Mouse (Mus musculus): ENCODE results near the gene Krtap10-4. TPM values are rescaled to one million over a fixed set of nuclear protein-coding genes. Genes with fewer than 3 reads are reported as not detected.
"Not testable (repeated sequence)": the region's sequence is repeated elsewhere in the genome, so short reads cannot be mapped to it uniquely, and the experiment has no call there.

The Krtap10-4 gene
- polyA plus RNA-seq, 1 experiment from 2014 or later: not detected

DNA sequence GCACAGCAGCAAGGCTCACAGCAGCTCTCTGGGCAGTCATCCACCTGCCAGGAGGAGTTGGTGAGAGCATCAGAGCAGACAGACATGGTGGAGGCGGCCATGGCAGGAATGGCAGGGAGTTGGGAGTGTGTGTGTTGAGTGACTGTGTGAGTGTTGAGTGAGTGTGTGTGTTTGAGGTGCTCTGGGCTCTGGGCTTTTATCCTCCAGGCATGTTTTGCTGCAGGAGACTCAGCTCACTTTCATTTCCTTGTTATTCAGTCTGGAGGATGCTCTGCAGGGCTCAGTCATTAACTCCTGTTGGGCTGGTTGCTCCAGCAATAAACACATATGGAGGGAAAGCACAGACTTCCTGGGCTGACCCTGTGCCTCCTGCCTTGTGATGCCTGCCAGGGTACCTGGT, 50.1 kb downstream of the Krtap10-4 start, which contains the start of gene Gm7138:
TSS of gene Gm7138 (minus strand) at position 101 of the 400 bp plus-strand sequence.
- 64% methylated on average over 1 of the region's 1 CpGs for WGBS
- H3K9ac ChIP-seq (replicated peaks; ENCODE audit: low read length); H3K27me3 ChIP-seq (ENCODE audit: control insufficient read depth, insufficient read depth, low read length); H3K9me3 ChIP-seq (ENCODE audit: control insufficient read depth, low read length); ATAC-seq (ENCODE audit: low FRiP score, low TSS enrichment); DNase-seq; H3K4me1 ChIP-seq (ENCODE audit: control insufficient read depth, insufficient read depth, low read length); H3K4me2 ChIP-seq (ENCODE audit: low read length); H3K36me3 ChIP-seq (ENCODE audit: control insufficient read depth, insufficient read depth, low read length); H3K4me3 ChIP-seq (replicated peaks; ENCODE audit: low read depth, low read length); H3K27ac ChIP-seq (replicated peaks; ENCODE audit: low read depth, low read length): not testable (repeated sequence)

Other genes starting within 250 kb of the Krtap10-4 start
- gene Pttg1ip, start 245.4 kb downstream of the Krtap10-4 start, polyA plus RNA-seq (2014; fragmentation: Nextera tagmentation; extraction: Ambion mirVana): 52.1 and 71.8 TPM in 2 replicates
- gene Sumo3, start 221.0 kb downstream of the Krtap10-4 start, polyA plus RNA-seq (2014; fragmentation: Nextera tagmentation; extraction: Ambion mirVana): 253 and 287 TPM in 2 replicates
- 16.3 TPM in 1 of 2 replicates, not detected in the other for gene Gm49325, start 220.9 kb downstream of the Krtap10-4 start, polyA plus RNA-seq (2014; fragmentation: Nextera tagmentation; extraction: Ambion mirVana)
- gene Ube2g2, start 204.8 kb downstream of the Krtap10-4 start, polyA plus RNA-seq (2014; fragmentation: Nextera tagmentation; extraction: Ambion mirVana): 55.6 and 66.6 TPM in 2 replicates
- 0.88 and 1.3 TPM in 2 replicates for gene Tspear, start 140.5 kb downstream of the Krtap10-4 start, polyA plus RNA-seq (2014; fragmentation: Nextera tagmentation; extraction: Ambion mirVana)
- gene Gm19402, start 136.3 kb downstream of the Krtap10-4 start, polyA plus RNA-seq (2014; fragmentation: Nextera tagmentation; extraction: Ambion mirVana): not detected in 2 replicates
- gene Gm9508, start 129.9 kb downstream of the Krtap10-4 start, polyA plus RNA-seq (2014; fragmentation: Nextera tagmentation; extraction: Ambion mirVana): not detected in 2 replicates
- gene Gm10272, start 120.5 kb downstream of the Krtap10-4 start, polyA plus RNA-seq (2014; fragmentation: Nextera tagmentation; extraction: Ambion mirVana): not detected in 2 replicates
- not detected in 2 replicates for gene Gm10024, start 115.6 kb downstream of the Krtap10-4 start, polyA plus RNA-seq (2014; fragmentation: Nextera tagmentation; extraction: Ambion mirVana)
- gene Gm10142, start 111.3 kb downstream of the Krtap10-4 start, polyA plus RNA-seq (2014; fragmentation: Nextera tagmentation; extraction: Ambion mirVana): not detected in 2 replicates
- not detected in 2 replicates for gene Krtap12-1, start 106.5 kb downstream of the Krtap10-4 start, polyA plus RNA-seq (2014; fragmentation: Nextera tagmentation; extraction: Ambion mirVana)
- not detected in 2 replicates for gene Gm10100, start 100.6 kb downstream of the Krtap10-4 start, polyA plus RNA-seq (2014; fragmentation: Nextera tagmentation; extraction: Ambion mirVana)
- not detected in 2 replicates for gene Gm18596, start 84.5 kb downstream of the Krtap10-4 start, polyA plus RNA-seq (2014; fragmentation: Nextera tagmentation; extraction: Ambion mirVana)
- not detected in 2 replicates for gene Gm9736, start 75.7 kb downstream of the Krtap10-4 start, polyA plus RNA-seq (2014; fragmentation: Nextera tagmentation; extraction: Ambion mirVana)
- not detected in 2 replicates for gene Gm3233, start 67.4 kb downstream of the Krtap10-4 start, polyA plus RNA-seq (2014; fragmentation: Nextera tagmentation; extraction: Ambion mirVana)
- gene Gm3238, start 55.8 kb downstream of the Krtap10-4 start, polyA plus RNA-seq (2014; fragmentation: Nextera tagmentation; extraction: Ambion mirVana): not detected in 2 replicates
- gene Gm7138, start 50.2 kb downstream of the Krtap10-4 start, polyA plus RNA-seq (2014; fragmentation: Nextera tagmentation; extraction: Ambion mirVana): not detected in 2 replicates
- not detected in 2 replicates for gene Gm3250, start 44.6 kb downstream of the Krtap10-4 start, polyA plus RNA-seq (2014; fragmentation: Nextera tagmentation; extraction: Ambion mirVana)
- gene Gm7137, start 38.9 kb downstream of the Krtap10-4 start, polyA plus RNA-seq (2014; fragmentation: Nextera tagmentation; extraction: Ambion mirVana): not detected in 2 replicates
- gene Gm9639, start 32.0 kb downstream of the Krtap10-4 start, polyA plus RNA-seq (2014; fragmentation: Nextera tagmentation; extraction: Ambion mirVana): not detected in 2 replicates
- gene Gm19668, start 28.0 kb downstream of the Krtap10-4 start, polyA plus RNA-seq (2014; fragmentation: Nextera tagmentation; extraction: Ambion mirVana): not detected in 2 replicates
- not detected in 2 replicates for gene Gm9507, start 15.3 kb downstream of the Krtap10-4 start, polyA plus RNA-seq (2014; fragmentation: Nextera tagmentation; extraction: Ambion mirVana)
- gene Gm2696, start 12.4 kb downstream of the Krtap10-4 start, polyA plus RNA-seq (2014; fragmentation: Nextera tagmentation; extraction: Ambion mirVana): not detected in 2 replicates
- gene Krtap10-10, start 8.9 kb upstream of the Krtap10-4 start, polyA plus RNA-seq (2014; fragmentation: Nextera tagmentation; extraction: Ambion mirVana): not detected in 2 replicates
- not detected in 2 replicates for gene Gm36176, start 19.7 kb upstream of the Krtap10-4 start, polyA plus RNA-seq (2014; fragmentation: Nextera tagmentation; extraction: Ambion mirVana)
- gene Gm10318, start 25.8 kb upstream of the Krtap10-4 start, polyA plus RNA-seq (2014; fragmentation: Nextera tagmentation; extraction: Ambion mirVana): not detected in 2 replicates
- gene Gm3285, start 34.9 kb upstream of the Krtap10-4 start, polyA plus RNA-seq (2014; fragmentation: Nextera tagmentation; extraction: Ambion mirVana): not detected in 2 replicates
- 14.3 and 15.7 TPM in 2 replicates for gene Lrrc3, start 75.4 kb upstream of the Krtap10-4 start, polyA plus RNA-seq (2014; fragmentation: Nextera tagmentation; extraction: Ambion mirVana)
- 3.6 TPM in 2 replicates for gene Trpm2, start 143.5 kb upstream of the Krtap10-4 start, polyA plus RNA-seq (2014; fragmentation: Nextera tagmentation; extraction: Ambion mirVana)
- 41.0 and 45.3 TPM in 2 replicates for gene 1810043G02Rik, start 151.4 kb upstream of the Krtap10-4 start, polyA plus RNA-seq (2014; fragmentation: Nextera tagmentation; extraction: Ambion mirVana)
- gene Pfkl, start 183.0 kb upstream of the Krtap10-4 start, polyA plus RNA-seq (2014; fragmentation: Nextera tagmentation; extraction: Ambion mirVana): 88.0 and 97.8 TPM in 2 replicates
- gene Dnmt3l, start 214.9 kb upstream of the Krtap10-4 start, polyA plus RNA-seq (2014; fragmentation: Nextera tagmentation; extraction: Ambion mirVana): not detected in 2 replicates
- gene Aire, start 216.5 kb upstream of the Krtap10-4 start, polyA plus RNA-seq (2014; fragmentation: Nextera tagmentation; extraction: Ambion mirVana): 0.09 TPM in 1 of 2 replicates, not detected in the other
- 0.50 and 0.71 TPM in 2 replicates for gene Icosl, start 242.2 kb upstream of the Krtap10-4 start, polyA plus RNA-seq (2014; fragmentation: Nextera tagmentation; extraction: Ambion mirVana)